Mouse (Mus musculus) hindbrain, embryonic 12.5 days (tissue): ENCODE data around the gene Gm4201. TPM values are rescaled to one million over a fixed set of nuclear protein-coding genes. Genes with fewer than 3 reads are reported as not detected.
"Not testable (repeated sequence)": the region's sequence is repeated elsewhere in the genome, so short reads cannot be mapped to it uniquely, and the experiment has no call there.

Experiments
- ATAC-seq: fragments of 200-750 bp; cut with Nextera tagmentation; 2 replicates; pipeline ENCODE4 v1.8.0; 2017; ENCODE audit warnings: moderate TSS enrichment; ENCODE audit not compliant: low FRiP score
- H3K27ac ChIP-seq: fragments of 300-500 bp; sonication (generic); 2 replicates; pipeline ENCODE4 v1.5.1; 2016; ENCODE audit warnings: mild to moderate bottlenecking
- H3K27me3 ChIP-seq: fragments of 300-500 bp; sonication (generic); 2 replicates; pipeline ENCODE4 v1.6.1; 2016; ENCODE audit warnings: mild to moderate bottlenecking
- H3K36me3 ChIP-seq: fragments of 300-500 bp; sonication (generic); 2 replicates; pipeline ENCODE4 v1.6.1; 2016; ENCODE audit warnings: mild to moderate bottlenecking
- H3K4me1 ChIP-seq: fragments of 300-500 bp; sonication (generic); 2 replicates; pipeline ENCODE4 v1.6.1; 2016
- H3K4me2 ChIP-seq: fragments of 300-500 bp; sonication (generic); replicated peaks from 2 replicates; pipeline ENCODE4 v1.6.1; 2016; ENCODE audit warnings: mild to moderate bottlenecking
- H3K4me3 ChIP-seq: fragments of 300-500 bp; sonication (generic); 2 replicates; pipeline ENCODE4 v1.5.1; 2016; ENCODE audit warnings: mild to moderate bottlenecking
- H3K9ac ChIP-seq: fragments of 300-500 bp; sonication (generic); 2 replicates; pipeline ENCODE4 v1.6.1; 2016; ENCODE audit warnings: mild to moderate bottlenecking, moderate library complexity
- H3K9me3 ChIP-seq: fragments of 300-500 bp; sonication (generic); replicated peaks from 2 replicates; pipeline ENCODE4 v1.6.1; 2016; ENCODE audit warnings: mild to moderate bottlenecking
- WGBS: fragments of 180-500 bp; shearing (Covaris S2); methylation state at CpG from one replicate; pipeline ENCODE4 v1.1.7; 2016; 5-methylcytosine and 5-hydroxymethylcytosine counted together
- polyA plus RNA-seq: library from polyadenylated mRNA; unstranded; fragments of >200 nt; fragmentation: Nextera tagmentation; extraction: Ambion mirVana; gene quantifications from 2 replicates; pipeline ENCODE4 v1.2.1, GENCODE M21; 2016

Gene Gm4201
- polyA plus RNA-seq = not detected in 2 replicates

DNA sequence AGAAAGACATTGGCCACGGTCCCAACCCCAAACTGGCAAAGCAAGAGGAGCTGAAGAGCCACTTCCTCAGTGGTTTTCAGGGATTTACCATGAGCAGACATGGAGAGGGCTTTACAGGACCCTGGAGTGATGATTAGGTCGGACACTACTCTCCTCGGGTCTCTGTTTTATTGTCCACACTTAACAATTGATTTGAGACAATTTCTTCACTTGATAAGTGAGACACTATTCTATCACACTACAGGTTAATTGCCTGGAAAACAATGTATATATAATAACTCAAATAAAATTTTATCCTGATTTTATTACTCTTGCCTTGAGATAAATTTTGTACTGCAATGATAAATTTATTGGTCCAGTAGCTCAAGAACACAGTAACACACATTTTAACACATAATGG lies at the start of gene Gm4201:
Gm4201 (minus strand) TSS at position 101 of the 400 bp plus-strand sequence.
- H3K4me3 ChIP-seq, ATAC-seq, H3K9ac ChIP-seq, H3K27me3 ChIP-seq, H3K36me3 ChIP-seq, H3K4me2 ChIP-seq, H3K27ac ChIP-seq, H3K9me3 ChIP-seq, H3K4me1 ChIP-seq: not testable (repeated sequence)
- WGBS = no CpG with 5 or more reads among the region's 3 CpGs

- H3K4me1 ChIP-seq, H3K36me3 ChIP-seq, H3K27me3 ChIP-seq, H3K4me2 ChIP-seq, H3K27ac ChIP-seq, H3K9me3 ChIP-seq, H3K4me3 ChIP-seq, H3K9ac ChIP-seq, ATAC-seq: not testable (repeated sequence)
- WGBS = 87% methylated on average over 2 of the region's 4 CpGs
Observed at GRCm38 (mm10) chr7:22588027-22588426, 22.9 kb upstream of the Gm4201 start, which contains the start of gene Gm4565. TSS of gene Gm4565 (minus strand) at chr7:22588127.

- ATAC-seq, H3K4me1 ChIP-seq, H3K27ac ChIP-seq, H3K4me3 ChIP-seq, H3K4me2 ChIP-seq, H3K9me3 ChIP-seq, H3K27me3 ChIP-seq, H3K36me3 ChIP-seq, H3K9ac ChIP-seq: not testable (repeated sequence)
- WGBS = no CpG with 5 or more reads among the region's 1 CpGs
Observed at GRCm38 (mm10) chr7:22534787-22535186, 30.4 kb downstream of the Gm4201 start, which contains the start of gene Gm8677. TSS of gene Gm8677 (minus strand) at chr7:22534887.

DNA sequence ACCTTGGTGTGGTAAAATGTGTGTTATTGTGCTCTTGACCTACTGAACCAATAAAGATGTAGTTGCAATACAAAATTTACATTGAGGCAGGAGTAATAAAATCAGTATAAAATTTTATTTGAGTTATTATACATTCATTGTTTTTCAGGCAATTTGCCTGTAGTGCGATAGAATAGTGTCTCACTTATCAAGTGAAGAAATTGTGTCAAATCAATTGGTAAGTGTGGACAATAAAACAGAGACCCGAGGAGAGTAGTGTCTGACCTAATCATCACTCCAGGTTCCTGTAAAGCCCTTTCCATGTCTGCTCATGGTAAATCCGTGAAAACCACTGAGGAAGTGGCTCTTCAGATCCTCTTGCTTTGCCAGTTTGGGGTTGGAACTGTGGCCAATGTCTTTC lies 42.5 kb downstream of the Gm4201 start, which contains the start of gene Vmn1r152:
Vmn1r152 (plus strand) TSS at position 301 of the 400 bp plus-strand sequence.
- not testable (repeated sequence) for H3K4me1 ChIP-seq, ATAC-seq, H3K4me2 ChIP-seq, H3K4me3 ChIP-seq, H3K27me3 ChIP-seq, H3K27ac ChIP-seq, H3K9ac ChIP-seq, H3K9me3 ChIP-seq, H3K36me3 ChIP-seq
- no CpG with 5 or more reads among the region's 3 CpGs for WGBS

Other genes with a start within 250 kb of the Gm4201 start
- gene Gm4187, start 235.6 kb downstream of the Gm4201 start, polyA plus RNA-seq = not detected in 2 replicates
- gene Gm8660, start 194.3 kb downstream of the Gm4201 start, polyA plus RNA-seq = not detected in 2 replicates
- gene Vmn1r148, start 151.8 kb downstream of the Gm4201 start, polyA plus RNA-seq = not detected in 2 replicates
- gene Vmn1r149, start 127.1 kb downstream of the Gm4201 start, polyA plus RNA-seq = not detected in 2 replicates
- gene Gm10665, start 101.3 kb downstream of the Gm4201 start, polyA plus RNA-seq = not detected in 2 replicates
- not detected in 2 replicates for gene Vmn1r151, start 65.7 kb downstream of the Gm4201 start, polyA plus RNA-seq
- gene Vmn1r152, start 42.4 kb downstream of the Gm4201 start, polyA plus RNA-seq = not detected in 2 replicates
- gene Gm8677, start 30.5 kb downstream of the Gm4201 start, polyA plus RNA-seq = not detected in 2 replicates
- gene Gm4565, start 22.8 kb upstream of the Gm4201 start, polyA plus RNA-seq = not detected in 2 replicates
- not detected in 2 replicates for gene Vmn1r155, start 92.7 kb upstream of the Gm4201 start, polyA plus RNA-seq
- not detected in 2 replicates for gene Gm8693, start 127.0 kb upstream of the Gm4201 start, polyA plus RNA-seq
- gene Gm4567, start 154.4 kb upstream of the Gm4201 start, polyA plus RNA-seq = not detected in 2 replicates
- gene Vmn1r157, start 196.4 kb upstream of the Gm4201 start, polyA plus RNA-seq = not detected in 2 replicates
- gene Vmn1r158, start 225.4 kb upstream of the Gm4201 start, polyA plus RNA-seq = not detected in 2 replicates